Mouse (Mus musculus) megakaryocyte progenitor cell, adult 5-6 weeks (primary cell): ENCODE results near the gene Dact3. TPM values are rescaled to one million over a fixed set of nuclear protein-coding genes. Genes with fewer than 3 reads are reported as not detected.

Experiments
- ATAC-seq: replicated peaks from 2 replicates; pipeline ENCODE4 v1.8.0; 2016; ENCODE audit warnings: mild to moderate bottlenecking, moderate TSS enrichment, inconsistent platforms; ENCODE audit not compliant: poor library complexity
- total RNA-seq, 2 experiments: library from RNA; stranded (forward) in 1 of 2; stranded (reverse) in 1 of 2; fragments of 157-497, 149-512 nt in 1 of 2; fragments of 200-1000 nt in 1 of 2; gene quantifications; 2 replicates each; pipeline versions ENCODE4 v1.2.3 to v1.2.4; 2015 to 2017

Dact3 gene
- total RNA-seq, 2 experiments from 2014 or later, result 0.04 TPM; not detected in 1

DNA sequence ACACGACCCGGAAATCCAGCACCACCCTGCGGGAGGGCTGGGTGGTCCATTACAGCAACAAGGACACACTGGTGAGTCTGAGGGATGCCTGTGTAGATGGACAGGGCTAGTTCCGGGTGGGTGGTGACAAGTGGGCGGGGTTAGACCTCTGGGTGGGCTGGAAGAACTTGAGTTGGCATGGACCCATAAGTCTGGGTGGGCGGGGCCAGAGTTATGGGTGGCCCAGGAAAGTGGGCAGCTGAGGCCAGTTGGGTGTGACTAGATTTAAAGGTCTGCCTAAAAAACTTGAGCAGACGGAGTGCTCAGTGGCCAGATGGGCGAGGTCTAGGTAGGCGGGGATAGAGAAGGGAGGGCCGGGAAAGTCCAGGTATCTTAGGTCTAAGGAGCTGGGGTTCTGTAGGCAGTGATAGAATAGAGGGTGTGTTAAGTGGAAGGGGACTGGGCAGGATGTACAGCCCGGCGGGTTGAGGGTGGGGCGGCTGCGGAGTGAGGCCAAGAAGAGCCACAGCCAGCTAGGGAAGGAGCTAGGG, 21.8 kb upstream of the Dact3 start:
- no peak for ATAC-seq

GRCm38 (mm10) chr7:16858336-16858735, 16.8 kb upstream of the Dact3 start:
- peak; percentile 81 for ATAC-seq

GRCm38 (mm10) chr7:16859902-16860651, 15.0 kb upstream of the Dact3 start:
- ATAC-seq, result peak; percentile 74

GRCm38 (mm10) chr7:16867488-16867887, 7.6 kb upstream of the Dact3 start:
- no peak for ATAC-seq

GRCm38 (mm10) chr7:16869497-16869896, 5.6 kb upstream of the Dact3 start:
- ATAC-seq, result no peak

GRCm38 (mm10) chr7:16871600-16871999, 3.5 kb upstream of the Dact3 start:
- ATAC-seq, result no peak

GRCm38 (mm10) chr7:16872478-16872877, 2.6 kb upstream of the Dact3 start:
- ATAC-seq, result no peak

DNA sequence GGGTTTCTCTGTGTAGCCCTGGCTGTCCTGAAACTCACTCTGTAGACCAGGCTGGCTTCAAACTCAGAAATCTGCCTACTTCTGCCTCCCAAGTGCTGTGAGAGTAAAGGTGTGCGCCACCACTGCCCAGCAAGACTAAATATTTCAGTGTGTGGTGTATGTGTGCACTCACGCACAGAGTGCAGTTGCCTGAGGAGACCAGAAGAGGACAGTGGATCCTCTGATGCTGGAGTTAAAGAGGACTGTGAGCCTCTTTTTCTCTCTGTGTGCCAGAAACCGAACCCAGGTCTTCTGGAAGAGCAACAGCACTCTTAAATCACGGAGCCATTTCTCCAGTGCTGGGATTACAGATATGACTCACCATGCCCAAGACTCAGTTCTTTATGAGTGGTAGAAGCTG, 1.7 kb upstream of the Dact3 start:
- no peak for ATAC-seq

DNA sequence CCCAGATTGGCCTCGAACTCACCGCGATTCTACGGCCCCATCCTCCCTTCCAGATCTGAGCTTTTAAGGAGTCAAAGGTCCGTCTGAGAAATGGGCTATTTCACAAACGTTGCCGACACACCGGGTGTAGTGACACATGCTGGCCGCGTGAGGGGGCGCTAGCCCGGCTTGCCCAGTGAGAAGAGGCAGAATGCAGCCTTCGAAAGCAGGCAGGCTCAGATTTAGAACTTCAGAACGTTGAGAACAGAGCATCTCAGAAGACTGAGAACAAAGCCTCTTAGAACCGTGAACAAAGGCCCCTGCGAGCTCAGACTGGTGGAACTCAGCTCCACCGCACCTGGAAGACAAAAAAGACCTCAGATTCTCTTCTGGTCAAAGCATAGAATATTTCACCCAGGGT, 927 bp upstream of the Dact3 start:
- ATAC-seq, result peak; percentile 66

GRCm38 (mm10) chr7:16874756-16875309, 284 bp upstream of the Dact3 start:
- peak; percentile 86 for ATAC-seq

DNA sequence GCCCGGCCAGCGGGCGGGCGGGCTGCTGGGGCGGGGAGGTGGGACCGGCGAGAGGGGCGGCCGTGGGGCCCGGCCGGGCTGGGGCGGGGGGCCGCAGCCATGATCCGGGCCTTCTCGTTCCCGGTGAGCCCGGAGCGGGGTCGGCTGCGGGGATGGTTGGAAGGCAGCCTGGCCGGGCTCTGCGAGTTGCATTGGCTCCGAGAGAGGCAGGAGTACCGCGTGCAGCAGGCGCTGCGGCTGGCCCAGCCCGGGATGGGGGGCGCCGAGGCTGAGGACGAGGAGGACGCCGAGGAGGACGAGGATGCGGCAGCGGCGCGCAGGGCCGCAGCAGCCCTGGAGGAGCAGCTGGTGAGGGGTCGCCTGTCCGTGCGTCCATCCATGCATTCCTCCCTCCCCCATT, 209 bp downstream of the Dact3 start:
- ATAC-seq, result no peak

DNA sequence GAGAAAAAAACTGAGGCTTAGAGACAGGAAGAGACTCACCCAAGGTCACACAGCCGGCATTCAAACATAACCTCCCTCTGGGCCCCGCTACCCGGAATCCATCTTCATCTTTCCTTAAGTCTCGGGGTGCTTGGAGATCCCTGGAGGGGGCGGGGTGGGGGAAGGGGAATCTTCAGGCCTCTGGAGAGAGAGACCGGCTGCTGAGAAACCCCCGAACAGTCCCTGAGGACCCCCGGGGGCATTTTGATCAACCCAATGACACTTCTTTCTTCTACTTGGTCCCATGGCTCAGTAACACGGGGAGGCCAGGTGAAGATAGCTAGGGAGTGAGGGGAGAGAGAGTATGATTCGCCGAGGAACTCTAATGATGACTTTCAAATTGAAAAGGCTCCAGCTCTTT, 889 bp downstream of the Dact3 start:
- ATAC-seq, result no peak

DNA sequence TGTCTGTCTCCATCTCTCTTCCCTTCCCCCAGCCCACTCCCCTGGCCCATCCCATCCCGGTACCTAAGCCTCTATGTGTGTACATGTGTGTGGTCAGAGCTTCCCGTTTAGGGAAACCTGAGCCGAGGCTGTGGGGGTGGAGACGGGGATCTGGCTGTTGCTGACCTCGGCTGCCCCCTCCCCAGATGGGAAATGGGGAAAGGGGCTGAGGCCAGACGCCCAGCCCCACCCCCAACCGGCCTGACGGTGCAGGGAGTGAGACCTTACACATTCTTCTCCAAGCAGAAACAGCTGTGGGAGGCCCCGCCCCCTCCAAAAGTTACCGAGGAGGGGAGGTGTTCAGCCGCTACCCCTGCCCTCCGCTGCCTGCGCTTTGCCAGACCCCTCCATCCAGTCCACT, 1.5 kb downstream of the Dact3 start:
- ATAC-seq, result no peak

DNA sequence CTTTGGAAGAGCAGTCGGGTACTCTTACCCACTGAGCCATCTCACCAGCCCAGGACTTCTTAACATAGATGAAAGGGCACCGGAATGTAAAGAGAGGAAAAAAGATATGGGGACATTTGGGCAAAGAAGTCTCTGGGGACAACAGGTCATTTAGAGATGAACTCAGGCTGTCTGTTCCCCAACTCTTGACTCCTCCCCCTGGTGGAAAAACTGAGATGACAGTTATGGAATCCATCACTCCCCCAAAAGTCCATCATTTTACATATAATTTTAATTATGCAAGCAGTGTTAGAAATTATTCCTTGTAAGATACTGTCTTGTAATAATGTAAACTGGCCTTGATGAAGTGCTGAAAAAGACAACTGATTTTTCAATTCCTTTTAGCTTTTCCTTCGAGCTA, 2.6 kb downstream of the Dact3 start:
- no peak for ATAC-seq

DNA sequence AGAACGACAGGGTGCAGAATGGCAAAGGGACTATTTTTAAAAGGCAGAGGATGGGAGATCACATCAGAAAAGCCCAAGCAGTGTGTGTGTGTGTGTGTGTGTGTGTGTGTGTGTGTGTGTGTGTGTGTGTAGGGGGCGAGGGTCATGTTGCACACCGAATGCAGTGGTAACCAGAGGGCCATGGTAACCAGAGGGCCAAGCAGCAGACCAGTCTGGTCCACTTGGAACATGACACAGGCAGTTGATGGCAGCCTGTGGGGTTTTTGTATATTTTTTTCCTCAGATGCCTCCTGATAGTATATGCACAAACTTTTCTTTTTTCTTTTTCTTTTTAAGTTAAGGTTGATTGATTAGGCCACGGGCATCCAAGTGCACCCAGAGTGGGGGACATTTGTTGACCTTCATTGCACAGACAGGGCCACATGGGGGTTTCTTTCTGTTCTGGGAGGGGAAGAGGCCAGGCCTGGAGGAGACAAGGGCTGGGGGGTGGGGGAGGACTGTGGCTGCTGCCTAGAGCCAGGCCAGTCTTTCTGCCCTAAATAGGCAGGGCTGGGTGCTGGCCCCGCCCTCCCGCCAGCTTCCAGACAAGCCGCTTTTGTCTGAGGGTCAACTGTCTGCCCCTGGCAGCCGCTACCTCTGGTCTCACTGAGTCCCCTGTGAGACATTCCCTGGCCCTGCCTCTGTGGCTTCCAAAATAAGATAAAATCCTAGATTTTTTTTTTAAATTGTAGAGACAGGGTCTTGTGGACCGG, 4.9 kb downstream of the Dact3 start:
- ATAC-seq, result no peak

DNA sequence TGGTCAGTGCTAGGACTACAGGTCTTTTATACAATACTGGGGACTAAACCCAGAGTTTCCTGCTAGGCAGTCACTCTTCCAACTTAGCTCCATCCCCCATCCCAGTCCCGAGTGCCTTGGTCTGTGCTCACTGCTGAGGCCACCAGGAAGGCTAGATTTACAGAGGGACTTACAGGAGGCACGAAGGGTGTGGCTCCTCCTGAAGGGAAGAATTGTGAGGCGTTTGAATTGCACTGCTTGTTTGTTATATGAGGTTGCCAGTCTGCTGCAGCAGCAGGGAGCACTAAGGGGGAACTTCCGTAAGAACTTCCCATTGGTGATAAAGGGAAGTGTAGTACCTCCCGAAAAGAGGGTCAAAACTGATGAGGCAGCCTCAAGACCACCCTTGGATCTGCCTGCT, 5.5 kb downstream of the Dact3 start:
- no peak for ATAC-seq

- ATAC-seq, result no peak
These were observed 8.0 kb downstream of the Dact3 start for GRCm38 (mm10) chr7:16883162-16883561.

DNA sequence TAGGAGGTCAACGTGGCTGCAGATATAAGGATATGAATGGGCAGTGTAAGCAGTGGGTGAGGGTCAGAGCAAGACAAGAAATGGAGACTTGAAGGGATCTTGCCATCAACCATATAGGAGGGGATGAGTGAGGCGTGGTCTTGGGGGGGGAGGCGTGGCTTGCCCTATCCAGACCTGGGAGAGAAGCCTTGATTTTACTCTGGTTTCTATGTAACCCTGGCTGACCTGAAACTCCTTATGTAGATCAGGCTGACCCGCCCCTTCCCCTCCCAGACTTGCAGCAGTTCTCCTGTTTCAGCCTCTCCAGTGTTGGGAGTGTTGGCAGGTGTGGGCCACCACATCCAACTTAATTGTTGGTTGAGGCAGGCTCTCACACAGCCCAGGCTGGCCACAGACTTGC, 9.2 kb downstream of the Dact3 start:
- ATAC-seq, result no peak

GRCm38 (mm10) chr7:16885271-16885776, 10.2 kb downstream of the Dact3 start:
- ATAC-seq, result no peak

- ATAC-seq, result no peak
These were observed 10.8 kb downstream of the Dact3 start for GRCm38 (mm10) chr7:16885905-16886304.

- no peak for ATAC-seq
These were observed 15.4 kb downstream of the Dact3 start for GRCm38 (mm10) chr7:16890536-16890935.

- no peak for ATAC-seq
These were observed 15.8 kb downstream of the Dact3 start for GRCm38 (mm10) chr7:16890944-16891343.
